Mouse (Mus musculus) bone marrow, adult 2 months (tissue): ENCODE measurements around the gene Wdr41. TPM values are rescaled to one million over a fixed set of nuclear protein-coding genes. Genes with fewer than 3 reads are reported as not detected.

Experiments used
- H3K27ac ChIP-seq: fragments of 200-500 bp; 2 replicates; pipeline ENCODE4 v1.5.1; 2012; ENCODE audit warnings: low read depth, mild to moderate bottlenecking, control low read depth, inconsistent platforms, low read length; ENCODE audit not compliant: control insufficient read depth, poor library complexity, insufficient read depth
- H3K4me1 ChIP-seq: fragments of 200-500 bp; 2 replicates; pipeline ENCODE4 v1.6.1; 2011; ENCODE audit warnings: low read length; ENCODE audit not compliant: control insufficient read depth, insufficient read depth
- H3K4me3 ChIP-seq: fragments of 200-500 bp; replicated peaks from 2 replicates; pipeline ENCODE3; 2011; ENCODE audit warnings: mild to moderate bottlenecking, low read depth, low read length, control low read depth; ENCODE audit not compliant: control insufficient read depth
- CTCF ChIP-seq: fragments of 200-500 bp; IDR thresholded peaks from 2 replicates; pipeline ENCODE4 v1.5.1; 2011; ENCODE audit warnings: low read length, control low read depth; ENCODE audit not compliant: control insufficient read depth, insufficient read depth
- POLR2A ChIP-seq: fragments of 200-500 bp; IDR thresholded peaks from 2 replicates; pipeline ENCODE4 v1.6.1; 2011; ENCODE audit warnings: low read depth, mild to moderate bottlenecking, control low read depth, low read length, borderline replicate concordance; ENCODE audit not compliant: control insufficient read depth
- WGBS: fragments of 180-500 bp; shearing (Covaris S2); methylation state at CpG from one replicate; pipeline ENCODE4 v1.1.7; 2018; 5-methylcytosine and 5-hydroxymethylcytosine counted together
- polyA plus RNA-seq: library from polyadenylated mRNA; stranded (reverse); fragments of >200 nt; gene quantifications from 2 replicates; pipeline ENCODE4 v1.2.4, GENCODE M21; 2011; ENCODE audit warnings: low replicate concordance; ENCODE audit not compliant: missing spikeins, insufficient read depth, insufficient read length

Wdr41 gene
- polyA plus RNA-seq, 1 experiment: 9.2 TPM

DNA sequence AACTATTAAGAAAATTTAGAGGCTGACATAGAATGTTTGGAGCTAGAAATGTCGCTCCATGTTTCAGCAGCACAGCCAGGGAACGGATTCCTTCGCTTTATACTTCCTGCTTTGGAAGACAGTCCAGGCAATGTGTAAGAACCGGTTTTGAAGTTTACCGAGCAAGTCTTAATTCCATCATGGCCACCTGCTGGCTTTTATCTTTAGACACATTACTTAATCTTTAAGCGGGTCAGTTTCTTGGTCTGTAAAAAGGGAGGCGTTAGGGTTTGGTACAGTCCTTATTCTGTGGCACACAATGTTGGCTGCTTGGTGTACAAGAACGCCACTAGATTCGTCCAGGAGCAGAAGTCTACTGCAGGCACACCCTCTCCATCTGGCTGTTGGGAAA lies 321 bp upstream of the Wdr41 start:
- H3K27ac ChIP-seq: no peak overlapping the region
- no peaks in the 10 kb centered on the region for H3K4me1 ChIP-seq
- 27% methylated on average over 9 of the region's 9 CpGs for WGBS
- TF ChIP-seq POLR2A (no peak), CTCF (no peak)
- peak overlapping the region; percentile 51 for H3K4me3 ChIP-seq

GRCm38 (mm10) chr13:94979081-94979480 lies 2.9 kb downstream of the Wdr41 start:
- 66% methylated on average over 7 of the region's 7 CpGs for whole genome bisulfite sequencing
- no peak overlapping the region for H3K4me3 ChIP-seq
- H3K27ac ChIP-seq: no peak overlapping the region

DNA sequence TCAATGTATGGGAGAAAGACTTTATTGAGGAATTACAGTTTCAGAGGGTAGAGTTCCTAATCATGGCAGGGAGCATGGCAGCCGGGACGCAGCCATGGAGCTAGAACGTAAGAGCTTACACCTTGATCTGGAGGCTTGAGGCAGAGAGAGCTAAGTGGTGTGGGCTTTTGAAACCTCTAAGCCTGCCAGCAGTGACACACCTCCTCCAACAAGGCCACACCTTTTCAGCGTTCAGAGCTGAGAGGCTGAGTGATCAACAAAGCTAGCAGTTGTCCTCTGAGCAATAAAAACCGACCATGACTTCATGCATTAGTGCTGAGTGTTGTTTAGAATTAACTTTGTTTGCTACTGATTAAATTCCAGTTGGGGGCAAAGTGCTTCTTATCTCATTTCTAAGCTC lies 14.4 kb downstream of the Wdr41 start:
- TF ChIP-seq CTCF: no peak
- no peak for TF ChIP-seq POLR2A
- Histone ChIP-seq H3K4me3 (no peak overlapping the region), H3K4me1 (no peaks in the 10 kb centered on the region; the same call in 1 of the 2 replicates), H3K27ac (no peak overlapping the region)
- WGBS: 81% methylated on average over 5 of the region's 5 CpGs

More at GRCm38 (mm10) chr13:94979081-94979480, 2.9 kb downstream of the Wdr41 start:
- no peaks in the 10 kb centered on the region for H3K4me1 ChIP-seq
- no peak for TF ChIP-seq POLR2A
- TF ChIP-seq CTCF: no peak

- TF ChIP-seq CTCF: no peak
- no peak for TF ChIP-seq POLR2A
- WGBS: 40% methylated on average over 8 of the region's 8 CpGs
- Histone ChIP-seq H3K4me1 (no peaks in the 10 kb centered on the region), H3K4me3 (no peak overlapping the region), H3K27ac (no peak overlapping the region)
Measured at GRCm38 (mm10) chr13:95007281-95007680, 31.1 kb downstream of the Wdr41 start.

- Histone ChIP-seq H3K4me1 (no peaks in the 10 kb centered on the region), H3K27ac (no peak overlapping the region), H3K4me3 (no peak overlapping the region)
- TF ChIP-seq POLR2A: no peak
- TF ChIP-seq CTCF: no peak
- 82% methylated on average over 7 of the region's 7 CpGs for WGBS
Measured at GRCm38 (mm10) chr13:95009261-95009660, 33.1 kb downstream of the Wdr41 start.

GRCm38 (mm10) chr13:95011546-95012257 lies 35.6 kb downstream of the Wdr41 start:
- TF ChIP-seq POLR2A: no peak
- no peak for TF ChIP-seq CTCF
- 85% methylated on average over 7 of the region's 7 CpGs for WGBS
- Histone ChIP-seq H3K27ac (no peak overlapping the region), H3K4me3 (no peak overlapping the region), H3K4me1 (no peaks in the 10 kb centered on the region)

- no peak overlapping the region for H3K27ac ChIP-seq
- H3K4me1 ChIP-seq: no peaks in the 10 kb centered on the region; the same call in 1 of the 2 replicates
- TF ChIP-seq CTCF: no peak
- no peak for TF ChIP-seq POLR2A
- H3K4me3 ChIP-seq: no peak overlapping the region
- WGBS: 89% methylated on average over 6 of the region's 6 CpGs
Measured at GRCm38 (mm10) chr13:95017278-95017677, 41.1 kb downstream of the Wdr41 start.

DNA sequence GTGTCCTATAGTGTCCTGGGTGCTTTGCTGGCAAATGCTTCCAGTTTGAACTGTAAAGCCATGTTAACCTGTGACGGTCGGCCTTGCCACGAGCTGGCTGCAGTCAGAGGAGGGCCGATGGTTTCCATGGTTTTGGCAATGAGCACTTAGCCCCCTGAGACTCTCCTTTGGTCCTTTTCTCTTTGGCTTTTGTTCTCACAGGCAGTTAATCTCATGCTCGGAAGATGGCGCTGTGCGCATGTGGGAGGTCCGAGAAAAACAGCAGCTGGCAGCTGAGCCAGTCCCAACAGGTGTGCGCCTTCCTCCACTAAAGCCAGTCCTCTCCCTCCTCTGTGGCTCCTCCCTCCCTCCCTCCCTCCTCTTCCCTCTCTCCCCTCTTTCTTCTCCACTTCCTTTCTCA lies 41.8 kb downstream of the Wdr41 start:
- TF ChIP-seq CTCF (peak; percentile 46), POLR2A (no peak)
- Histone ChIP-seq H3K27ac (no peak overlapping the region), H3K4me1 (no peaks in the 10 kb centered on the region; the same call in 1 of the 2 replicates), H3K4me3 (no peak overlapping the region)
- 49% methylated on average over 9 of the region's 9 CpGs for WGBS
